Mouse (Mus musculus): ENCODE measurements at regions not wholly inside any gene's neighbourhood (a gene's known extent, or its start where the extent isn't known, plus 50 kb on each side); places are given as distances from the start of the nearest gene placed in this dataset.

GRCm38 (mm10) chr10:16438414-16438813 is 1284.6 kb upstream of the Cited2 start:
- no peaks in the 10 kb centered on the region for H3K9me3 ChIP-seq (replicated peaks)

GRCm38 (mm10) chr10:16440932-16441640 is 1281.9 kb upstream of the Cited2 start:
- H3K27ac ChIP-seq, result no peak overlapping the region
- ATAC-seq (replicated peaks; ENCODE audit: low FRiP score), result peak; percentile 40; the same call in 1 of the 2 replicates
- no peaks in the 10 kb centered on the region for H3K27me3 ChIP-seq
- no peaks in the 10 kb centered on the region for H3K36me3 ChIP-seq
- WGBS, result 24% methylated on average over 3 of the region's 3 CpGs
- 0 out of 2 replicates have a peak, but pooled peaks cover 4% of the 10 kb centered on the region for H3K4me1 ChIP-seq
- no peak overlapping the region for H3K4me2 ChIP-seq
- H3K9me3 ChIP-seq (replicated peaks), result no peaks in the 10 kb centered on the region
- H3K4me3 ChIP-seq (replicated peaks), result no peak overlapping the region
- H3K9ac ChIP-seq, result no peak overlapping the region

More at GRCm38 (mm10) chr10:16438414-16438813, 1284.6 kb upstream of the Cited2 start:
- Histone ChIP-seq H3K27ac (no peak overlapping the region), H3K4me3 (replicated peaks) (no peak overlapping the region), H3K4me1 (0 out of 2 replicates have a peak, but pooled peaks cover 4% of the 10 kb centered on the region), H3K4me2 (no peak overlapping the region), H3K27me3 (no peaks in the 10 kb centered on the region), H3K36me3 (no peaks in the 10 kb centered on the region), H3K9ac (no peak overlapping the region)
- no peak for ATAC-seq (replicated peaks; ENCODE audit: low FRiP score)
- 81% methylated on average over 4 of the region's 4 CpGs for WGBS

DNA sequence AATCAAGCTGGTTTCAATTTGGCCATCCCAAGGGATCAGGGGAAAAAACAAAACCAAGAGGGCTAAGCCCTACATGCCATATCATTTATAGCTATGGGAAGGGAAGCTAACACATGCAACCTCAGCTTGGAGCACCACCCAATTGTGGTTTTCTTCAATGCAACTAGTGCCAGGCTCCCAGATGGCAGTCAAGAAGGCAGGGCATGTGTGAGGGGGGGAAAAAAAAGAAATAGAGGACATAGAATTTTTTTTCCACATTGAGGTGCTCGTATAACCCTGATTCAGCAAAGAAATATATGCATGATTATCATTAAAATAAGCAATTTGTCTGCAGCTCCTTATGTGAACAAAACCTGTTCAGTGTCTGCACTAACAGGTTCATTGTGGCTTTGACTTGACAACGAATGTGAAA is 1281.4 kb upstream of the Cited2 start:
- H3K36me3 ChIP-seq, result no peaks in the 10 kb centered on the region
- no peak overlapping the region for H3K4me3 ChIP-seq (replicated peaks)
- no peaks in the 10 kb centered on the region for H3K27me3 ChIP-seq
- H3K27ac ChIP-seq, result no peak overlapping the region
- H3K4me1 ChIP-seq, result 0 out of 2 replicates have a peak, but pooled peaks cover 4% of the 10 kb centered on the region
- ATAC-seq (replicated peaks; ENCODE audit: low FRiP score), result no peak
- no peak overlapping the region for H3K4me2 ChIP-seq
- no peaks in the 10 kb centered on the region for H3K9me3 ChIP-seq (replicated peaks)
- no peak overlapping the region for H3K9ac ChIP-seq
- 74% methylated on average over 2 of the region's 2 CpGs for WGBS

GRCm38 (mm10) chr10:16443901-16444300 is 1279.1 kb upstream of the Cited2 start:
- ATAC-seq (replicated peaks; ENCODE audit: low FRiP score), result no peak
- no peak overlapping the region for H3K27ac ChIP-seq
- H3K4me3 ChIP-seq (replicated peaks), result no peak overlapping the region
- H3K4me2 ChIP-seq, result no peak overlapping the region
- 0 out of 2 replicates have a peak, but pooled peaks cover 4% of the 10 kb centered on the region for H3K4me1 ChIP-seq
- no peaks in the 10 kb centered on the region for H3K27me3 ChIP-seq
- H3K36me3 ChIP-seq, result no peaks in the 10 kb centered on the region
- H3K9ac ChIP-seq, result no peak overlapping the region
- no peaks in the 10 kb centered on the region for H3K9me3 ChIP-seq (replicated peaks)

GRCm38 (mm10) chr10:16467935-16468334 is 1255.1 kb upstream of the Cited2 start:
- no peaks in the 10 kb centered on the region for H3K36me3 ChIP-seq
- ATAC-seq (replicated peaks; ENCODE audit: low FRiP score), result no peak
- H3K27me3 ChIP-seq, result no peaks in the 10 kb centered on the region
- no peak overlapping the region for H3K4me3 ChIP-seq (replicated peaks)
- WGBS, result 77% methylated on average over 3 of the region's 3 CpGs
- H3K27ac ChIP-seq, result no peak overlapping the region
- no peak overlapping the region for H3K4me2 ChIP-seq
- H3K9me3 ChIP-seq (replicated peaks), result no peaks in the 10 kb centered on the region
- H3K9ac ChIP-seq, result no peak overlapping the region
- no peaks in the 10 kb centered on the region for H3K4me1 ChIP-seq

DNA sequence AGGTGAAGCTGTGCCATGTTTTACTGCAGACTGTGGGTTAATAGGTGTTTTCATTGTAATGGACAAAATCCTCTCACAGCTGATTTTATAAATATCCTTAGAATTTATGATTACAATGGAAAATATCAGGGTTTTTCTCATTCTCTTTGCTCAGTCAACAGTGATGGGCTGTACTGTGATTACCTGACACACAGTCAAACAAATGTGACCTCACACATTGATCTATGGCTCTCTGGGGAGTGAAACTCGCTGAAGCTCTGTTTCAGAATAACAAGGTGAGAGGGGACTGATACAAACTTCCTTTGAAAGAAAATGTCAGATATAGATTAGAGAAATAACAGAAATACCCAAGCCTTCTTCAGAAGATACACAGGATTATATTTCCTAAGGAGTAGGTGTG is 1253.3 kb upstream of the Cited2 start:
- ATAC-seq (replicated peaks; ENCODE audit: low FRiP score), result no peak
- Histone ChIP-seq H3K9ac (no peak overlapping the region), H3K4me1 (no peaks in the 10 kb centered on the region), H3K36me3 (no peaks in the 10 kb centered on the region), H3K27me3 (no peaks in the 10 kb centered on the region), H3K27ac (no peak overlapping the region), H3K9me3 (replicated peaks) (no peaks in the 10 kb centered on the region), H3K4me3 (replicated peaks) (no peak overlapping the region), H3K4me2 (no peak overlapping the region)
- 17% methylated on average over 1 of the region's 1 CpGs for WGBS

DNA sequence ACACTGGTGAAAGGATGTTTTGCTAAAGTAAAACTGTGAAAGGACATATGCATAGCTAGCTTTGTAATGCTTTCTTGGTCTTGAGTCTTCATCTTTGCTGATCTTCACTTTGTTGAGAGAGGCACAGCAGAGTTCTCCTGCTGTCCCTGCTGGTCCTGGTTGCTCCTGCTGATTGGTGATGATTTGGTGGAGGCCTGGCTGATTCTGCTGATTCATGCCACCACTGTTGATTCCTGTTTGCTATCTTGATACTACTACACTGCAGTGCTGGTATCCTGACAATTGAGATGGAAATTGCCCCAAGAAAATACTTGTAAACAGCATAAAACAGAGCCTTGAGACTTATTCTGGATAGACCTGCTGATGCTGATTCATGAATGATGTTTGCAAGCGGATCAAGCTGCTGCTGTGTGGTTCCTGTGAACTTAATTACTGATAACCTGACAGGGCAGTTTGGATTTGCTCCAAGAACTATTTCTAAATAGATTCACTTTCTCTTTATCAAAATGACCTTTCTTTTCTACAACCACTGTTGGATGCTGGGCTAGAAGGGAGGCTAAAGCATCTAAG is 1249.0 kb upstream of the Cited2 start:
- 51% methylated on average over 1 of the region's 1 CpGs for WGBS
- H3K4me3 ChIP-seq (replicated peaks), result no peak overlapping the region
- ATAC-seq (replicated peaks; ENCODE audit: low FRiP score), result no peak
- H3K4me1 ChIP-seq, result no peaks in the 10 kb centered on the region
- H3K9ac ChIP-seq, result no peak overlapping the region
- no peak overlapping the region for H3K27ac ChIP-seq
- no peaks in the 10 kb centered on the region for H3K9me3 ChIP-seq (replicated peaks)
- H3K4me2 ChIP-seq, result no peak overlapping the region
- H3K27me3 ChIP-seq, result no peaks in the 10 kb centered on the region
- no peaks in the 10 kb centered on the region for H3K36me3 ChIP-seq

DNA sequence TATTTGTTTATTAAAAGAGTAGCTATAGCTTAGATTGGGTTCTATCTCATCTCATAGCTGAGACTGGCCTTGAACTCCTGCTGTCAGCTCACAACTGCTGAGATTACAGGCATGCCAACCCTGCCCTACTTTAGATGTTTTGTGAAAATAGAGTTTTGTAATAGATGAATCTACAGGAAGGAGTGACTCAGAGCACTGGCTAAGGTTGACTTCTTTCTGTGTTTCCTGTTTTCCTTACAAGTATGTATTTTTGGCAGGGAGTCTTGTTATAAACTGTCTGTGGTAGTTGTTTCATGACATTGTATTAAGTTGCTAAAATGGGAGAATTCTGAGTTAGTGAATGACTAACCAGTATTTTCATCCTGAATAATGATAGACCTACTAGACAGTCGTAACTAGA is 1224.4 kb upstream of the Cited2 start:
- H3K4me2 ChIP-seq, result no peak overlapping the region
- no peak overlapping the region for H3K9ac ChIP-seq
- H3K27me3 ChIP-seq, result no peaks in the 10 kb centered on the region
- no peak overlapping the region for H3K4me3 ChIP-seq (replicated peaks)
- H3K4me1 ChIP-seq, result no peaks in the 10 kb centered on the region
- no peaks in the 10 kb centered on the region for H3K36me3 ChIP-seq
- H3K27ac ChIP-seq, result no peak overlapping the region
- ATAC-seq (replicated peaks; ENCODE audit: low FRiP score), result no peak
- H3K9me3 ChIP-seq (replicated peaks), result no peaks in the 10 kb centered on the region
- 77% methylated on average over 1 of the region's 1 CpGs for WGBS

DNA sequence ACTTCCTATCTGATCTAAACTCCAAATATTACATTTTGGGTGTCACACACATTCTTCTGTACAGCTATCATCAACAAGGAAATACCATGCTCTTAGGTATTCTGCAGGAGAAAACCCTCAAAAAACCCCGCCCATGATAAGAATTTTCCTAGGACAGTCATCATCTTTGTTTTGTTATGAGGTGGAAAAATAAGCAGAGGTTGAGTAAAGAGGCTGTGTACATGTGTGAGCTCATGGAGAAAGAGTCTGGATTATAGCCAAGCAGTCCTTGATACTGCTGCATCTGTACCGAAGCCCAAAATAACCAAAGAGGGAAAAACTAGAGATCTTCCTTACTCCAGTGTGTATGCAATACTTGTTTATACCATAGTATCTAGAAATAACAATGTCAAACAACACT is 1215.3 kb upstream of the Cited2 start:
- Histone ChIP-seq H3K9me3 (replicated peaks) (no peaks in the 10 kb centered on the region), H3K36me3 (no peaks in the 10 kb centered on the region), H3K4me3 (replicated peaks) (no peak overlapping the region), H3K27ac (no peak overlapping the region), H3K4me2 (no peak overlapping the region), H3K4me1 (no peaks in the 10 kb centered on the region), H3K27me3 (no peaks in the 10 kb centered on the region), H3K9ac (no peak overlapping the region)
- WGBS, result 73% methylated on average over 2 of the region's 2 CpGs
- ATAC-seq (replicated peaks; ENCODE audit: low FRiP score), result no peak

- Histone ChIP-seq H3K9ac (no peak overlapping the region), H3K9me3 (replicated peaks) (no peaks in the 10 kb centered on the region), H3K27ac (no peak overlapping the region), H3K36me3 (no peaks in the 10 kb centered on the region), H3K27me3 (no peaks in the 10 kb centered on the region), H3K4me2 (no peak overlapping the region), H3K4me3 (replicated peaks) (no peak overlapping the region), H3K4me1 (no peaks in the 10 kb centered on the region)
- WGBS, result 59% methylated on average over 6 of the region's 6 CpGs
- ATAC-seq (replicated peaks; ENCODE audit: low FRiP score), result no peak
Observed at GRCm38 (mm10) chr10:16508161-16508560, 1214.9 kb upstream of the Cited2 start.

GRCm38 (mm10) chr10:16514656-16515055 is 1208.4 kb upstream of the Cited2 start:
- Histone ChIP-seq H3K9me3 (replicated peaks) (no peaks in the 10 kb centered on the region), H3K27me3 (no peaks in the 10 kb centered on the region), H3K27ac (no peak overlapping the region), H3K36me3 (no peaks in the 10 kb centered on the region), H3K9ac (no peak overlapping the region), H3K4me2 (no peak overlapping the region), H3K4me3 (replicated peaks) (no peak overlapping the region), H3K4me1 (no peaks in the 10 kb centered on the region)
- WGBS, result 68% methylated on average over 2 of the region's 2 CpGs
- no peak for ATAC-seq (replicated peaks; ENCODE audit: low FRiP score)

- no peaks in the 10 kb centered on the region for H3K27me3 ChIP-seq
- H3K9ac ChIP-seq, result no peak overlapping the region
- no peak overlapping the region for H3K4me2 ChIP-seq
- no peak overlapping the region for H3K27ac ChIP-seq
- no peaks in the 10 kb centered on the region for H3K36me3 ChIP-seq
- no peaks in the 10 kb centered on the region for H3K4me1 ChIP-seq
- no peaks in the 10 kb centered on the region for H3K9me3 ChIP-seq (replicated peaks)
- no peak overlapping the region for H3K4me3 ChIP-seq (replicated peaks)
- ATAC-seq (replicated peaks; ENCODE audit: low FRiP score), result no peak
Observed at GRCm38 (mm10) chr10:16521895-16522294, 1201.1 kb upstream of the Cited2 start.

DNA sequence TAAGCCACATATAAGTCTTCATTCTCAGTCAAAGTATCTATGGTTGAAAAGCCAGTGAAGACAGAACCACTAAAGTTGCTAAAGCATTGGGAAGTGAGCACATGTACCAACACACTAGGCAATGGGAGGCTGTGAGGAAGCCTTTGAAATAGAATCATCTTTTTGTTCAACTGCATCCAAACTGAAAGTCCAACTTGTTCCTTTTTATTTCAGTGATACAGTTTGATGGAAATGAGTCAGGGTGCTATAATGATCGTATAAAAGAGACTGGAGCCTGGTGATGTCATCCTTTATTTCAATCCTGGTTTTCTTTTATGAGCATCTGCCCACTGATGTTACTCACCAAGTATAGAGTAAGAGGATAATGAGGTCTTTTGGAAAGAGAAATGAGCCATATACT is 1198.9 kb upstream of the Cited2 start:
- no peak overlapping the region for H3K4me2 ChIP-seq
- H3K36me3 ChIP-seq, result no peaks in the 10 kb centered on the region
- H3K27ac ChIP-seq, result no peak overlapping the region
- H3K9ac ChIP-seq, result no peak overlapping the region
- H3K27me3 ChIP-seq, result no peaks in the 10 kb centered on the region
- 89% methylated on average over 1 of the region's 1 CpGs for WGBS
- ATAC-seq (replicated peaks; ENCODE audit: low FRiP score), result no peak
- H3K4me3 ChIP-seq (replicated peaks), result no peak overlapping the region
- H3K9me3 ChIP-seq (replicated peaks), result no peaks in the 10 kb centered on the region
- H3K4me1 ChIP-seq, result no peaks in the 10 kb centered on the region
